In genomic region chr2:30928893-30929482, GRCm38 (mm10) we compare ENCODE assay signal across 8 mouse cellular contexts. TPM values are rescaled to one million over a fixed set of nuclear protein-coding genes. Genes with fewer than 3 reads are reported as not detected.
DNase-seq lines count a peak whose midpoint lies in the region; ATAC-seq and TF ChIP-seq lines count a peak whose summit lies in the region.

No protein-coding gene starts in this region.

- no peaks in the 10 kb centered on the region for H3K9me3 ChIP-seq in kidney, postnatal 0 days (replicated peaks; ENCODE audit: low read length)
- no peaks in the 10 kb centered on the region for H3K9me3 ChIP-seq in limb, embryonic 10.5 days (replicated peaks)
- no peaks in the 10 kb centered on the region for H3K9me3 ChIP-seq in midbrain, embryonic 10.5 days (replicated peaks)

- intact Hi-C loops in gastrocnemius, postnatal 36 days (cut with DNase I) = loop anchor here (2.0 kb wide), 1 partner anchor 38 kb away; no protein-coding TSS in a partner anchor

- no peak for DNase-seq in kidney, postnatal 0 days (ENCODE audit: low spot score)
- no peak for DNase-seq in kidney, postnatal 25 days
- peak; percentile 78 to 79 for DNase-seq in adrenal gland, postnatal 36 days
- DNase-seq in gastrocnemius, postnatal 36 days = peak; percentile 44 to 45
- no peak for DNase-seq in limb, embryonic 10.5 days (ENCODE audit: low spot score)
- no peak for DNase-seq in midbrain, embryonic 10.5 days (ENCODE audit: low spot score)
- DNase-seq in thymus, postnatal 36 days = no peak

- H3K9ac ChIP-seq in kidney, postnatal 0 days (ENCODE audit: low read depth, low read length) = 0 out of 2 replicates have a peak overlapping the region, but pooled peaks have one; percentile 23

- H3K4me1 ChIP-seq in kidney, postnatal 0 days (replicated peaks; ENCODE audit: insufficient read depth, low read length) = peaks cover 12% of the 10 kb centered on the region; the same call in 1 of the 2 replicates
- peaks cover 35% of the 10 kb centered on the region for H3K4me1 ChIP-seq in limb, embryonic 10.5 days
- H3K4me1 ChIP-seq in midbrain, embryonic 10.5 days = peaks cover 25% of the 10 kb centered on the region

- H3K27ac ChIP-seq in kidney, postnatal 0 days = no peak overlapping the region
- H3K27ac ChIP-seq in limb, embryonic 10.5 days = peak overlapping the region; percentile 21; the same call in 1 of the 2 replicates
- 0 out of 2 replicates have a peak overlapping the region, but pooled peaks have one; percentile 29 for H3K27ac ChIP-seq in midbrain, embryonic 10.5 days (replicated peaks)

- no peaks in the 10 kb centered on the region for H3K27me3 ChIP-seq in kidney, postnatal 0 days (ENCODE audit: insufficient read depth, low read length)
- no peaks in the 10 kb centered on the region for H3K27me3 ChIP-seq in limb, embryonic 10.5 days (ENCODE audit: low read depth, poor library complexity, severe bottlenecking)
- no peaks in the 10 kb centered on the region for H3K27me3 ChIP-seq in midbrain, embryonic 10.5 days (ENCODE audit: low read depth, poor library complexity, severe bottlenecking)

- H3K36me3 ChIP-seq in kidney, postnatal 0 days (ENCODE audit: insufficient read depth, low read length) = no peaks in the 10 kb centered on the region
- H3K36me3 ChIP-seq in limb, embryonic 10.5 days = no peaks in the 10 kb centered on the region
- no peaks in the 10 kb centered on the region for H3K36me3 ChIP-seq in midbrain, embryonic 10.5 days

- no peak for TF ChIP-seq CTCF in kidney, postnatal 0 days (IDR thresholded peaks at IDR 0.05; ENCODE audit: low read depth)

- H3K4me3 ChIP-seq in kidney, postnatal 0 days (replicated peaks; ENCODE audit: low read depth, low read length) = no peak overlapping the region
- H3K4me3 ChIP-seq in limb, embryonic 10.5 days = peak overlapping the region; percentile 40
- H3K4me3 ChIP-seq in midbrain, embryonic 10.5 days = peak overlapping the region; percentile 44

- 0 out of 2 replicates have a peak, but pooled peaks have one; percentile 59 for ATAC-seq in kidney, postnatal 0 days (replicated peaks; ENCODE audit: low FRiP score, low read depth)
- no peak for ATAC-seq in cerebellum, adult (ENCODE audit: insufficient number of reproducible peaks, low FRiP score, low TSS enrichment)

- 24% methylated on average over 12 of the region's 12 CpGs for WGBS in kidney, postnatal 0 days
- WGBS in limb, embryonic 10.5 days = 25% methylated on average over 12 of the region's 12 CpGs
- 34% methylated on average over 12 of the region's 12 CpGs for WGBS in midbrain, embryonic 10.5 days

- H3K4me2 ChIP-seq in kidney, postnatal 0 days (ENCODE audit: low read length) = peak overlapping the region; percentile 52

RNA-seq across cellular contexts. Expression of gene Ptges, which starts 0.7 kb away (rescaled TPM):
- 44.2 and 47.9 TPM in 2 replicates for polyA plus RNA-seq in kidney, postnatal 0 days (2015; fragmentation: Nextera tagmentation; extraction: Ambion mirVana)
- 10 to 100 TPM; 22.4 to 34.9 TPM for total RNA-seq in adrenal gland, postnatal 36 days (2021)
- total RNA-seq in gastrocnemius, postnatal 36 days (2021) = 1 to 10 TPM; 3.0 to 6.5 TPM
- 10.1 and 11.8 TPM in 2 replicates for polyA plus RNA-seq in limb, embryonic 10.5 days (2016; fragmentation: Nextera tagmentation; extraction: Ambion mirVana)
- polyA plus RNA-seq in midbrain, embryonic 10.5 days (2016; fragmentation: Nextera tagmentation; extraction: Ambion mirVana) = 5.8 and 9.7 TPM in 2 replicates

RNA-seq across cellular contexts. Expression of gene Tor1b, which starts 23.8 kb away (rescaled TPM):
- 34.8 and 35.3 TPM in 2 replicates for polyA plus RNA-seq in kidney, postnatal 0 days (2015; fragmentation: Nextera tagmentation; extraction: Ambion mirVana)
- 10 to 100 TPM; 53.0 to 53.3 TPM for total RNA-seq in adrenal gland, postnatal 36 days (2021)
- 10 to 100 TPM; 19.0 to 22.7 TPM for total RNA-seq in gastrocnemius, postnatal 36 days (2021)
- polyA plus RNA-seq in limb, embryonic 10.5 days (2016; fragmentation: Nextera tagmentation; extraction: Ambion mirVana) = 26.7 and 27.6 TPM in 2 replicates
- polyA plus RNA-seq in midbrain, embryonic 10.5 days (2016; fragmentation: Nextera tagmentation; extraction: Ambion mirVana) = 21.9 and 22.4 TPM in 2 replicates

RNA-seq across cellular contexts. Expression of gene Tor1a, which starts 38.7 kb away (rescaled TPM):
- polyA plus RNA-seq in kidney, postnatal 0 days (2015; fragmentation: Nextera tagmentation; extraction: Ambion mirVana) = 69.1 and 70.7 TPM in 2 replicates
- 10 to 100 TPM; 32.5 to 41.6 TPM for total RNA-seq in adrenal gland, postnatal 36 days (2021)
- total RNA-seq in gastrocnemius, postnatal 36 days (2021) = 1 to 10 TPM; 4.1 to 5.1 TPM
- polyA plus RNA-seq in limb, embryonic 10.5 days (2016; fragmentation: Nextera tagmentation; extraction: Ambion mirVana) = 76.7 and 77.7 TPM in 2 replicates
- 90.6 and 94.5 TPM in 2 replicates for polyA plus RNA-seq in midbrain, embryonic 10.5 days (2016; fragmentation: Nextera tagmentation; extraction: Ambion mirVana)

RNA-seq across cellular contexts. Expression of gene BC005624, which starts 53.0 kb away (rescaled TPM):
- 47.2 and 48.4 TPM in 2 replicates for polyA plus RNA-seq in kidney, postnatal 0 days (2015; fragmentation: Nextera tagmentation; extraction: Ambion mirVana)
- 10 to 100 TPM; 38.9 to 42.8 TPM for total RNA-seq in adrenal gland, postnatal 36 days (2021)
- total RNA-seq in gastrocnemius, postnatal 36 days (2021) = 10 to 100 TPM; 19.8 to 22.8 TPM
- polyA plus RNA-seq in limb, embryonic 10.5 days (2016; fragmentation: Nextera tagmentation; extraction: Ambion mirVana) = 47.1 and 50.5 TPM in 2 replicates
- 63.3 and 71.9 TPM in 2 replicates for polyA plus RNA-seq in midbrain, embryonic 10.5 days (2016; fragmentation: Nextera tagmentation; extraction: Ambion mirVana)

RNA-seq across cellular contexts. Expression of gene Usp20, which starts 53.1 kb away (rescaled TPM):
- polyA plus RNA-seq in kidney, postnatal 0 days (2015; fragmentation: Nextera tagmentation; extraction: Ambion mirVana) = 12.9 and 15.9 TPM in 2 replicates
- 10 to 100 TPM; 23.3 to 30.9 TPM for total RNA-seq in adrenal gland, postnatal 36 days (2021)
- 1 to 10 TPM; 6.6 to 8.7 TPM for total RNA-seq in gastrocnemius, postnatal 36 days (2021)
- polyA plus RNA-seq in limb, embryonic 10.5 days (2016; fragmentation: Nextera tagmentation; extraction: Ambion mirVana) = 10.9 and 18.1 TPM in 2 replicates
- 19.8 and 27.6 TPM in 2 replicates for polyA plus RNA-seq in midbrain, embryonic 10.5 days (2016; fragmentation: Nextera tagmentation; extraction: Ambion mirVana)

Comparison
In these comparisons a context has a peak if more than half of its experiments do, and no peak if none do; other contexts are left out.
1. DNase-seq: peak in adrenal gland, postnatal 36 days (2 of 2) and gastrocnemius, postnatal 36 days (2 of 2); none in kidney, postnatal 0 days (single experiment), kidney, postnatal 25 days (0 of 2), limb, embryonic 10.5 days (single experiment), midbrain, embryonic 10.5 days (single experiment) and thymus, postnatal 36 days (0 of 2).